Mouse (Mus musculus) kidney, embryonic 14.5 days (tissue): Measurements from ENCODE around the gene Elavl3. TPM values are rescaled to one million over a fixed set of nuclear protein-coding genes. Genes with fewer than 3 reads are reported as not detected.

Experiments
- ATAC-seq: fragments of 200-750 bp; cut with Nextera tagmentation; 2 replicates; pipeline ENCODE4 v1.8.0; 2017; ENCODE audit warnings: moderate number of reproducible peaks, mild to moderate bottlenecking, moderate TSS enrichment, moderate library complexity; ENCODE audit not compliant: low FRiP score, low TSS enrichment
- H3K27ac ChIP-seq: fragments of 300-500 bp; sonication (generic); 2 replicates; pipeline ENCODE4 v1.5.1; 2014; ENCODE audit warnings: low read depth, mild to moderate bottlenecking, low read length, moderate library complexity, mixed read lengths
- H3K27me3 ChIP-seq: fragments of 300-500 bp; sonication (generic); 2 replicates; pipeline ENCODE4 v1.6.1; 2014; ENCODE audit warnings: mild to moderate bottlenecking, low read length; ENCODE audit not compliant: control insufficient read depth, insufficient read depth
- H3K36me3 ChIP-seq: fragments of 300-500 bp; sonication (generic); 2 replicates; pipeline ENCODE4 v1.6.1; 2014; ENCODE audit warnings: low read length, mixed read lengths; ENCODE audit not compliant: control insufficient read depth, insufficient read depth
- H3K4me1 ChIP-seq: fragments of 300-500 bp; sonication (generic); 2 replicates; pipeline ENCODE4 v1.6.1; 2014; ENCODE audit warnings: low read length, mixed read lengths; ENCODE audit not compliant: control insufficient read depth, insufficient read depth
- H3K4me2 ChIP-seq: fragments of 300-500 bp; sonication (generic); replicated peaks from 2 replicates; pipeline ENCODE4 v1.6.1; 2014; ENCODE audit warnings: low read depth, mild to moderate bottlenecking, low read length
- H3K4me3 ChIP-seq: fragments of 300-500 bp; sonication (generic); 2 replicates; pipeline ENCODE4 v1.5.1; 2014; ENCODE audit warnings: mild to moderate bottlenecking, low read length
- H3K9ac ChIP-seq: fragments of 300-500 bp; sonication (generic); 2 replicates; pipeline ENCODE4 v1.6.1; 2014; ENCODE audit warnings: low read depth, mild to moderate bottlenecking, low read length, moderate library complexity
- H3K9me3 ChIP-seq: fragments of 300-500 bp; sonication (generic); 2 replicates; pipeline ENCODE4 v1.6.1; 2016; ENCODE audit warnings: low read length; ENCODE audit not compliant: control insufficient read depth
- WGBS: fragments of 180-500 bp; shearing (Covaris S2); extraction: QIAGEN DNeasy Blood & Tissue Kit; methylation state at CpG from one replicate; pipeline ENCODE4 v1.1.7; 2014; 5-methylcytosine and 5-hydroxymethylcytosine counted together
- polyA plus RNA-seq: library from polyadenylated mRNA; unstranded; fragments of >200 nt; fragmentation: Nextera tagmentation; extraction: Ambion mirVana; gene quantifications from 2 replicates; pipeline ENCODE4 v1.2.1, GENCODE M21; 2014

Elavl3 gene
- polyA plus RNA-seq, 1 experiment from 2014 or later = 0.12 TPM

DNA sequence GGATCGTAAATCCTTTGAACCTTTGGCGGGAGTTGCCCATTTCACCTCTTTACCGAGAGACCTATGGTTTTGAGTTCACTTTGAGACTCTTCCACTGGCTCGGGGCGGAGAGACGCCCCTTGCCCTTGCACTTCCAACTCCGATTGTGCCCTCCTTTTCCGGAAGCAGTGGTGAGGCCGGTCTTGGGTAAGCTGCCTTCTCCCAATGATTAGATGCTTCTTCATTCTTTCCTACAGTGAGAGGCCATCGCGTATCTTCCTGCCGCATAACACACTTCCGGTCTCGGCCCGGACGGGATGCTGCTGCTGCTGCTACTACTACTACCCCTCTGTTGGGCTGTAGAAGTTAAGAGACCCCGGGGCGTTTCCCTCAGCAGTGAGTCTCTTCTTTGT is 48.7 kb downstream of the Elavl3 start:
- Histone ChIP-seq H3K4me2 (peak overlapping the region; percentile 62), H3K4me3 (peak overlapping the region; percentile 74), H3K9me3 (no peaks in the 10 kb centered on the region), H3K4me1 (peaks cover 18% of the 10 kb centered on the region), H3K27ac (peak overlapping the region; percentile 59; the same call in 1 of the 2 replicates), H3K27me3 (no peaks in the 10 kb centered on the region), H3K9ac (peak overlapping the region; percentile 68), H3K36me3 (peaks cover 40% of the 10 kb centered on the region)
- peak; percentile 1; the same call in 1 of the 2 replicates for ATAC-seq
- WGBS = under 1% methylated on average over 18 of the region's 18 CpGs

DNA sequence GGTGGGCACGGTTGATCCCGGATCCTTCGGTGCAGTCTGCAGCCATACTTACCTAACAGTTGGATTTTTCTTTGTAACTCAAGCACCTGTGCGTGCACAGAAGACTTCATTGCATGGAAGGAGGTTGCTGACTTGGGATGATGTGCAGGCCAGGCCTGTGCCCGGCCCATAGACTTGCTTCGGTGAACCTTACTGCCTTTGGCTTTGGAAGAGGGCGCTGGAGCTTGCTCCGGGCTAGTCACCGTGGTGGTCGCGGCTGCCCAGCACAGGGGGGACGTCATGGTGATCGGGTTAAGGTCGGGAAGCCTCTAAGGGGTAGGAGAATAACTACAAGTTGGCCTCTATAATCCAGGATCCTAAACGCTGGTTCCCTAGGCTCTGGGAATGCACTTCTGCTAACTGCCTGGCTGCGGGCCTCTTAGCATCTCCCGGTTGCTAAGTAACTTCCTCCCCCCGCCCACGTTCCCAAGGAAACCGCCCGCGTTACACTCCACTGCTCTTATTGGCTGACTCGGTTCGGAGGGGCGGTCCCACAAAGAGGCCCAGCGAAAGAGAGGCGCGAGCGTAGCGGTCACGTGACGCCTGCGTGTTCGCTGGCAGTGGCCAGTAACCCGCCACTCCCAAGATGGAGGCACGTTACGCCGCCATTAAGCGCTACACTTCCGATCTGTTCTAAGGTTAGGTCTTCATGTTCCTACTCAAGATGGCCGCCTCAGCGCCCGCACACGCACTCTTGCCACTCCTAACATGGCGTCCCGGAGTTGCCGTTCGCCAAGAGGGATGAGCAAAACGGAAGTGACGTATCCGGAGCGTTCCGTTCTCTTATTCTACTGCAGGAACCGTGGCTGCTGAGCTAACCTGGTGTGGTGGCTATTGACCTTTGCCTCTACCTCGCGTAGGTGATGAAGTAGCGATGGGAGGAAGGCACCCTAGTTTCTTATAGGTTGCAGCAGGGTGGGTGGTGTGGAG is 49.3 kb downstream of the Elavl3 start, which contains the start of the genes Ccdc151 and Prkcsh:
TSS of gene Ccdc151 (minus strand) at position 441 of the 969 bp plus-strand sequence.
TSS of gene Prkcsh (plus strand) at position 613 of the 969 bp plus-strand sequence.
- Histone ChIP-seq H3K36me3 (peaks cover 34% of the 10 kb centered on the region), H3K4me3 (peak within 1 kb of the TSS; percentile 74), H3K27ac (peak within 1 kb of the TSS; percentile 59; the same call in 1 of the 2 replicates), H3K9me3 (no peaks in the 10 kb centered on the region), H3K9ac (peak within 1 kb of the TSS; percentile 68), H3K4me2 (peak within 1 kb of the TSS; percentile 62), H3K27me3 (0 out of 2 replicates have a peak, but pooled peaks cover 2% of the 10 kb centered on the region), H3K4me1 (peaks cover 18% of the 10 kb centered on the region)
- ATAC-seq = peak; percentile 99
- 6% methylated on average over 57 of the region's 57 CpGs for WGBS

DNA sequence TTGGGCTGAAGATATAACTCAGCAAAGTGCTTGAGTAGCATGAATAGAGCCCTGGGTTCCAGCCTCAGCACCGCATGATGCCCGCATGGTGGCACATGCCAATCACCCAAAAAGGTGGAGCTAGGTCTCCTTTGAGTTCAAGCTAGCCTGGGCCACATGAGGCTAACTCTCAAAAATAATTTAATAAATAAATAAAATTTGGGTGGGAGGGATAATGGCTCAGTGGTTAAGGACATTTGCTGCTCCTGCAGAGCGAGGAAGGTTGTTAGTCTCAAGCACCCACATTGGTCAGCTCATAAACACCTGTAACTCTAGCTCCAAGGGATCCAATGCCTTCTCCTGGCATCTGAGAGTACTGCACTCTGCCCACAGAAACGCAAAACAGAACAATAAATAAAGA is 50.2 kb downstream of the Elavl3 start:
- H3K4me1 ChIP-seq = peaks cover 18% of the 10 kb centered on the region
- H3K27me3 ChIP-seq = 0 out of 2 replicates have a peak, but pooled peaks cover 2% of the 10 kb centered on the region
- no peak overlapping the region for H3K4me3 ChIP-seq
- no peak for ATAC-seq
- H3K9ac ChIP-seq = no peak overlapping the region
- no peak overlapping the region for H3K4me2 ChIP-seq
- 85% methylated on average over 4 of the region's 4 CpGs for WGBS
- no peaks in the 10 kb centered on the region for H3K9me3 ChIP-seq
- no peak overlapping the region for H3K27ac ChIP-seq
- peaks cover 26% of the 10 kb centered on the region for H3K36me3 ChIP-seq

DNA sequence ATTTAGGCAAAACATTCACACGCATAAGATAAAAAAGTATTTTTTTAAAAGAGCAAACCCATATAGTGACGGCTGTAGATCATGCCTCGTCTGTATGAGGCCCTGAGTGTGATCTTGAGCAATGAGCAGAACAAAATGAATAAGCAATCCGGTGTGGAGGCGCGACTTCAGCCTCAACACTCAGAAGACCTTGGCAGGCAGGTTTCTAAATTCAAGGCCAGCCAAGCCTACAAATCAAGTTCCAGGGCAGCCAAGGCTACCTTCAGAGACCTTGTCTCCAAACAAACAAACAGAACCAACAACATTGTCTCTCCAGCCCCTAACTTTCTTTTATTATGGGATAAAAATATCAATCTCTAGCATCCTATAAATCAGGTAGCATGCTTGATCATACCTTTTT is 51.5 kb downstream of the Elavl3 start:
- no peak for ATAC-seq
- Histone ChIP-seq H3K27ac (no peak overlapping the region), H3K4me1 (peaks cover 18% of the 10 kb centered on the region), H3K27me3 (0 out of 2 replicates have a peak, but pooled peaks cover 2% of the 10 kb centered on the region), H3K4me3 (no peak overlapping the region), H3K9me3 (no peaks in the 10 kb centered on the region), H3K4me2 (no peak overlapping the region), H3K36me3 (peaks cover 12% of the 10 kb centered on the region; the same call in 1 of the 2 replicates), H3K9ac (no peak overlapping the region)
- WGBS = 92% methylated on average over 6 of the region's 6 CpGs

DNA sequence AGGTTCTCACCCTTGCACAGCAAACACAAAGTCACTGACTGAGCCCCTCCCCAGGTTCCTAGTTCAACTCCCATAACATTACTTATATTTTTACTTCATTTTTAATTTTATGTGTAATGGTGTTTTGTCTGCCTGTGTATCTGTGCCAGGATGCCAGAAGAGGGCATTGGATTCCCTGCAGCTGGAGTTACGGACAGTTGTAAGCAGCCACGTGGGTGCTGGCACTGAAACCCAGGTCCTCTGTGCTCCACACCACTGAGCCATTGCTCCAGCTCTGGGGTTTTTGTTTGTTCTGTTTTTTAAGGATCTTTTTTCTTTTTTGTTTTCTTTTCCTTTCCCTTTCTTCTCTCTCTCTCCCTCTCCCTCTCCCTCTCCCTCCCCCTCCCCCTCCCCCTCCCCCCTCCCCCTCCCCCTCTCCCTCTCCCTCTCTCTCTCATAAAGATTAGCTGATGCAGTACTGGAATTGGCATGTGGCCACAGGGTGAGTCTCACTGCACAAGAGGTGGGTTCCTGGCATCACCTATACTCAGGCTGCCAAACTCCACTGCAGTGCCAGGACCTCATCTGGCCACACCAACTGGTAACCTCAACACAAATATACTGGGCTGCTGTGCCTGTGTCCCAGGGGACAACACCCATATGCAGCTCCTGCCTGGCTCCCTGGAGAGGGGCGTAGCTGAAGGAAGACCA is 55.5 kb downstream of the Elavl3 start:
- no peaks in the 10 kb centered on the region for H3K4me1 ChIP-seq
- no peak overlapping the region for H3K4me2 ChIP-seq
- no peaks in the 10 kb centered on the region for H3K9me3 ChIP-seq
- 79% methylated on average over 3 of the region's 3 CpGs for WGBS
- ATAC-seq = no peak
- H3K36me3 ChIP-seq = no peaks in the 10 kb centered on the region
- no peak overlapping the region for H3K9ac ChIP-seq
- no peak overlapping the region for H3K27ac ChIP-seq
- peaks cover 12% of the 10 kb centered on the region for H3K27me3 ChIP-seq
- no peak overlapping the region for H3K4me3 ChIP-seq

DNA sequence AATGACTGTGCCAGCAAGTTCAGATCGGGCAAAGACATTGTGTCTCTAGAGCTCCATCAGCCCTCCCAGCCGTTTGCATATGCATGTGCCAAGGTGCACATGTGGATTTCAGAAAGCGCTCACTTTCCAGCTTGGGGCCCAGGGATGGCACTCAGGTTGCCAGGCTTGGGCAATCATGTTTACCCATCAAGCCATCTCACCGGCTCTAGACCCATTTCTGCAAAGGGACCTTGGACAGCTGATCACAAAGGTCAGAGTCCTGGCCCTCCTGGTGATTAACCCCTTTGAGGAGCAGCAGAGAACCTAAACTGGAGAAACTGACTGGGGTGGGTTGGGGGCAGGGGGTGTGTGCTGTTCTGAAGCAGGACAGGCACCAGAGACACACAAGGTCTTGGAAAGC is 59.6 kb downstream of the Elavl3 start:
- Histone ChIP-seq H3K9me3 (no peaks in the 10 kb centered on the region), H3K4me2 (no peak overlapping the region), H3K36me3 (no peaks in the 10 kb centered on the region), H3K4me3 (no peak overlapping the region), H3K9ac (no peak overlapping the region), H3K4me1 (peaks cover 21% of the 10 kb centered on the region), H3K27ac (no peak overlapping the region), H3K27me3 (peaks cover 50% of the 10 kb centered on the region)
- ATAC-seq = no peak
- 74% methylated on average over 4 of the region's 4 CpGs for WGBS

DNA sequence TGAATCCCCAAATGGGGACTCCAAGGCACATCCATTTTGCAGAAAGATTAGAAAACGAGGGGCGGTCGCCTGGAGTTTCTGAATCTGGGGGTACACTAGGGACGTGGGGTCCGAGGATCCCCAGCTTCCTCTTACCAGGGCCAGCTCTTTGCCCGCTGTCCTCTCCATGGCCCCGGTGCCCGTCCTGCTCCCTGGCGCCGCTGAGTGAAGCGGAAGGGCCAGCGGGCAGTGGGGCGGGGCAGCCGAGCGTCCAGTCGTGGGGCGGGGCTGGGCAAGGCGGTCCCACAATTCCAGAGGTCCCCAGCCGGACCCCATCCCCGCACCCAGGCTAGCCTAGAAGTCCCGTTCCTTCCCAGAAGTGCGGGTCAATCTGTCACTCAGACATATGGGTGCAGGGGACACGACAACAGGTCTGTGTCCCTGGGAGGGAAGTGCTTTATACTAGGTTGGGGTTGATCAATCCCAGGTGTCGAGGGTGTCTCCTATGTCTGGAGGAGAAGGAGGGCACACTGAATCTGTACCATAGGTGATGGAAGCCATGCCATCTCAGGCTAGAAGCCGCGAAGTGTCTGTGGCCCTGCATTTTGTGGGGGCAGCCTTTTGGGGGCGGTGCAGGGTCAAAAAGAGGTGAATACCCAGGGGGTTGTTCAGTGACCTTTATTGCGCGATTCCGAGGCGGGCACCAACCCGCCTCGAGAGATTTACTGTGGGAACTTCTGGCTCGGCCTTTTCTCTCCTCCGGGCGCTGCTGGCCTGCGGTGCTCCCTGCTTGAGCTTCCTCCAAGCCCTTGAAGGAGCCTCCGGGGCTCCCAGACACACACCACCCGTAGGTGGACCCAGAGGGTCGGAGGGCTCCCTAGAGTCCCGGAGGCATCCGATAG is 62.4 kb downstream of the Elavl3 start, which contains the start of gene Rgl3:
TSS of gene Rgl3 (minus strand) at position 217 of the 881 bp plus-strand sequence.
- peak within 1 kb of the TSS; percentile 81 for H3K4me2 ChIP-seq
- no peaks in the 10 kb centered on the region for H3K36me3 ChIP-seq
- peak within 1 kb of the TSS; percentile 50 for H3K4me3 ChIP-seq
- 1% methylated on average over 42 of the region's 42 CpGs for WGBS
- peaks cover 21% of the 10 kb centered on the region for H3K4me1 ChIP-seq
- peak within 1 kb of the TSS; percentile 55 for H3K9ac ChIP-seq
- ATAC-seq = peak; percentile 59
- 0 out of 2 replicates have a peak within 1 kb of the TSS, but pooled peaks have one; percentile 42 for H3K27ac ChIP-seq
- no peaks in the 10 kb centered on the region for H3K9me3 ChIP-seq
- peaks cover 57% of the 10 kb centered on the region for H3K27me3 ChIP-seq
